Mouse (Mus musculus): ENCODE measurements at regions not wholly inside any gene's neighbourhood (a gene's known extent, or its start where the extent isn't known, plus 50 kb on each side); places are given as distances from the start of the nearest gene placed in this dataset.

DNA sequence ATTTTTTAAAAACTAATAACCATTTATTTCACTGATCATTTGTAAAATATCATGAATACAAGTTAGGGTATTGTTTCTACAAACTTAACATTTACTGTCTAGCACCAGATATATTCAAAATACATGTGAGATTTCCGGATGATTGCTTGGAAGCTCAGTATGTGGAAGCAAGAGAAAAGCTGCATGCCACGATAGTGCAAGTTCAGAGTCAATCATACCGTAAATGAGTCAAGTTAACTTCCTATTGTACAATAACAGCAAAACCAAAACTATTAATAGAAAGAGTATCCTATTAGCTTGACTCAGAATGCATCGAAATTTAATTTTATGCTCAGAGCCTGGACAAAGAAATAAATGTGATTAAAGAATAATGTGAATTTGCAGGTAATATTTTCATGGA, 1284.6 kb upstream of the Cited2 start:
- no peak for DNase-seq

DNA sequence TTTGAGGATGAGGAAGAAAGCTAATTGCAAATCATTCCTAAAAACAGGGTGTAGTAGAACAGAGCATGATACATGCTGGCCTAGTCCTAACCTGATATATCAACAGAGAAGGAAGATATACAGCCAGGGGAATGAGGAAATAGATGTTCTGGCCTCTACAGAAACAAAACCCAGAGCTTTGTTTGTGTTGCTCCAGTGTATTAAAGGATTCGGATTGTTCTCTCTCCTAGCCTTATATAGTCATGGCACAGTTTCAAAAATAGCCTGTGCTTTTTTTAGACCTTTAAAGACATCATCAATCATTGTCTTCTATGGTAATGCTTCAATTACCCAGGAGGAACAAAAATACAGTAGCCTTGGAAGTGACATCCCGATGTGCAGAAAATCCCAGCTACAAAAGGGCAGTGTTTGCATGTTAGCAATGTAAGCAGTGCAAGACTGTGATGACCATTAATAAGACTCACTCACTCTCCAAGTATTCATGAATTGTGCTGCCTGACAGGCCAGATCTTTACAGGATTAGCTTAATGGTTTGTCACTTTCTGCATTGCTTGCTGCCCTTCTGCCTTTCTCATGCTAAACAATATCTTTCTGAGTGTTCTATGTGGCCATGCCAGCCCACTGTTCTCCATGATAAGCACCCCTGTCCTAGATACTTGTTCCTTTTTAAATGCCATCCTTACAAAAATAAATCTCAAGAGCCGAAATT, 1281.9 kb upstream of the Cited2 start:
- no peak for DNase-seq

DNA sequence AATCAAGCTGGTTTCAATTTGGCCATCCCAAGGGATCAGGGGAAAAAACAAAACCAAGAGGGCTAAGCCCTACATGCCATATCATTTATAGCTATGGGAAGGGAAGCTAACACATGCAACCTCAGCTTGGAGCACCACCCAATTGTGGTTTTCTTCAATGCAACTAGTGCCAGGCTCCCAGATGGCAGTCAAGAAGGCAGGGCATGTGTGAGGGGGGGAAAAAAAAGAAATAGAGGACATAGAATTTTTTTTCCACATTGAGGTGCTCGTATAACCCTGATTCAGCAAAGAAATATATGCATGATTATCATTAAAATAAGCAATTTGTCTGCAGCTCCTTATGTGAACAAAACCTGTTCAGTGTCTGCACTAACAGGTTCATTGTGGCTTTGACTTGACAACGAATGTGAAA, 1281.4 kb upstream of the Cited2 start:
- no peak for DNase-seq

DNA sequence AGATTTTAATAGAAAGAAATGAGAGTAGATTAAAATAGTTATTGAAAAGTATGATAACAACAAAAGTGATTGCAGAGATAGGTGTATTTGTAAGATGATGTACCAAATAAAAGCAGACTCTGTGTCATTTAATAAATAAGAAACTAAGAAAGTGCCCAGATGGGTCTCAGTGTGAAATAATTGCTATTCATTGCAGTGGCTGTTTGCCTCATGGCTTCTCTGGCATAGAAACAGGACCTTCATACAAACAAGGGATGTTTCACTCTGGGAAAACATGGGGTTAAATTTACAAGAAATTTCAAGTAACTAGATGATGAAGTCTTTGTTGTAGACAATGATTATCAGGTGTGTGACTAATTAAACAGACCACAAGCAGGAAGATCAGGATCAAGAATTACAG, 1279.1 kb upstream of the Cited2 start:
- no peak for DNase-seq

DNA sequence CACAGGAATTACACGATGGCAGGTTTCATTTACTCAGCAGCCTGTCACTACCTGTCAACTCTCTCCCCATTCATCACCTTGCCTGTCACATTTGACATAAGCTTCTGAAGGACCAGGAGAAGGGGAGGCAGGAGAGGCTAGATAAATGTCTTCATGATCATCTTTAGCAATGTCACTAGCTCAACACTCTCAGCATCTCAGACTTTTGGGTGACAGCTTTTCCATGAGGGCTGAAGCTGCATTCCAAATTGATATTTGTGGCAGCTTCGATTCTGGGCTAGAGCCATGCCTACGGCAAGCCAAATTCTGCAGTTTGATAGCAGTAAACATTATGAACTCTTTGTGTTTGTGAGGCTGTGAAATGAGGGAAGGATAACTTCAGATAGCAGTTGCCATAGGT, 1255.1 kb upstream of the Cited2 start:
- DNase-seq, result no peak

DNA sequence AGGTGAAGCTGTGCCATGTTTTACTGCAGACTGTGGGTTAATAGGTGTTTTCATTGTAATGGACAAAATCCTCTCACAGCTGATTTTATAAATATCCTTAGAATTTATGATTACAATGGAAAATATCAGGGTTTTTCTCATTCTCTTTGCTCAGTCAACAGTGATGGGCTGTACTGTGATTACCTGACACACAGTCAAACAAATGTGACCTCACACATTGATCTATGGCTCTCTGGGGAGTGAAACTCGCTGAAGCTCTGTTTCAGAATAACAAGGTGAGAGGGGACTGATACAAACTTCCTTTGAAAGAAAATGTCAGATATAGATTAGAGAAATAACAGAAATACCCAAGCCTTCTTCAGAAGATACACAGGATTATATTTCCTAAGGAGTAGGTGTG, 1253.3 kb upstream of the Cited2 start:
- DNase-seq, result no peak

DNA sequence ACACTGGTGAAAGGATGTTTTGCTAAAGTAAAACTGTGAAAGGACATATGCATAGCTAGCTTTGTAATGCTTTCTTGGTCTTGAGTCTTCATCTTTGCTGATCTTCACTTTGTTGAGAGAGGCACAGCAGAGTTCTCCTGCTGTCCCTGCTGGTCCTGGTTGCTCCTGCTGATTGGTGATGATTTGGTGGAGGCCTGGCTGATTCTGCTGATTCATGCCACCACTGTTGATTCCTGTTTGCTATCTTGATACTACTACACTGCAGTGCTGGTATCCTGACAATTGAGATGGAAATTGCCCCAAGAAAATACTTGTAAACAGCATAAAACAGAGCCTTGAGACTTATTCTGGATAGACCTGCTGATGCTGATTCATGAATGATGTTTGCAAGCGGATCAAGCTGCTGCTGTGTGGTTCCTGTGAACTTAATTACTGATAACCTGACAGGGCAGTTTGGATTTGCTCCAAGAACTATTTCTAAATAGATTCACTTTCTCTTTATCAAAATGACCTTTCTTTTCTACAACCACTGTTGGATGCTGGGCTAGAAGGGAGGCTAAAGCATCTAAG, 1249.0 kb upstream of the Cited2 start:
- DNase-seq, result no peak

DNA sequence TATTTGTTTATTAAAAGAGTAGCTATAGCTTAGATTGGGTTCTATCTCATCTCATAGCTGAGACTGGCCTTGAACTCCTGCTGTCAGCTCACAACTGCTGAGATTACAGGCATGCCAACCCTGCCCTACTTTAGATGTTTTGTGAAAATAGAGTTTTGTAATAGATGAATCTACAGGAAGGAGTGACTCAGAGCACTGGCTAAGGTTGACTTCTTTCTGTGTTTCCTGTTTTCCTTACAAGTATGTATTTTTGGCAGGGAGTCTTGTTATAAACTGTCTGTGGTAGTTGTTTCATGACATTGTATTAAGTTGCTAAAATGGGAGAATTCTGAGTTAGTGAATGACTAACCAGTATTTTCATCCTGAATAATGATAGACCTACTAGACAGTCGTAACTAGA, 1224.4 kb upstream of the Cited2 start:
- DNase-seq, result no peak

DNA sequence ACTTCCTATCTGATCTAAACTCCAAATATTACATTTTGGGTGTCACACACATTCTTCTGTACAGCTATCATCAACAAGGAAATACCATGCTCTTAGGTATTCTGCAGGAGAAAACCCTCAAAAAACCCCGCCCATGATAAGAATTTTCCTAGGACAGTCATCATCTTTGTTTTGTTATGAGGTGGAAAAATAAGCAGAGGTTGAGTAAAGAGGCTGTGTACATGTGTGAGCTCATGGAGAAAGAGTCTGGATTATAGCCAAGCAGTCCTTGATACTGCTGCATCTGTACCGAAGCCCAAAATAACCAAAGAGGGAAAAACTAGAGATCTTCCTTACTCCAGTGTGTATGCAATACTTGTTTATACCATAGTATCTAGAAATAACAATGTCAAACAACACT, 1215.3 kb upstream of the Cited2 start:
- DNase-seq, result no peak

DNA sequence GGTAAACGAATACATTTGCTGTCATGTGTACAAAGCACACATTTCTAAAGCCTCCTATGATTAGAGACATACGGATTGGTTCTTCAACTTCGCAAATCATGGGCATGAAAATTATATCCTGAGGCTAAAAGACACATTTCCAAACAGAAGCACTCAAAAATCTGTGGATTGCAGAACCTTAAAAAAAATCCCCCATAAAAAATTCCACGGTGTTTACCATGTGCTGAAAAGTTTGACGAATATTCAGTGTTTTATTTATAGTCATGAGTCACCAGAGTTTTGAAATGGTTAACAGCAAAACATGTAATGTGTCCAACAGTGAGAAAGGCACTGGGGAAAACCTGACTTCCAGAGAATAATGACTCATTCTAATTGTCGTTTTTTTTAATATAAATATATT, 1214.9 kb upstream of the Cited2 start:
- DNase-seq, result no peak

DNA sequence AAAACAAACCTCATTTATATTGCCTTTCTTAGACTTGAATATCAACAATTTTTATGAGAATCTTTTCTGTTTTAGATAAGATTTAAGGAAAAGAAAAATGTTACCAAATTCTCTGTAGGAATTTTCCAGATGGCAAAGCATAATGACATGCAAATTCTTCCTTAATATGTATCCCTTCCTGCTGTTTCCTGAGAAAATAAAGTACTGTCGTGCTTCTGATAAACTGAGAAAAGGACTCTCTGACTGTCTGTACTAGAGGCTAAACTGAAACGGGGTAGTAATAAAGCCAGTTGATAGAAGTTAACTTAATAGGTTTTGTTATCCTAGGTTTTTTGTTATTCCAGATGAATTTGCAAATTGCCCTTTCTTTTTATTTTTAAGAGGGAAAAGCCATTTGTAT, 1208.4 kb upstream of the Cited2 start:
- no peak for DNase-seq

DNA sequence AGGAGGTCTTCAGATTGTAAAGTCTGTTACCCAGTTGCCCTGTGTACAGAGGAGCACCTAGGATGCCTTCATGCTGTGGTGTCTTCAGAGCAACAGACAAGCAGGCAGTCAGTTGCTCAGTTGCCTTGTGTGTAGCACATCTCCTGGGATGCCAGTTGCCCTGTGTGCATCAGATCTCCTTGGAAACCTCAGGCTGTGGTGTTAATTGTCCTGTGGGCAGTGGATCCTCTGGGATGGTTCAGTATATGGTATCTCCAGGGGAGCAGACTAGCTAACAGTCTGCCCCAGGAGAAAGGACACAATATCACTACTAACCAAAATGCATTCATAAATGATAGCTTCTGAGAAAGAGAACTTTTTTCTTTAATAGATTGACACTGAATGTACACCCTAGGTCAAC, 1201.1 kb upstream of the Cited2 start:
- no peak for DNase-seq

DNA sequence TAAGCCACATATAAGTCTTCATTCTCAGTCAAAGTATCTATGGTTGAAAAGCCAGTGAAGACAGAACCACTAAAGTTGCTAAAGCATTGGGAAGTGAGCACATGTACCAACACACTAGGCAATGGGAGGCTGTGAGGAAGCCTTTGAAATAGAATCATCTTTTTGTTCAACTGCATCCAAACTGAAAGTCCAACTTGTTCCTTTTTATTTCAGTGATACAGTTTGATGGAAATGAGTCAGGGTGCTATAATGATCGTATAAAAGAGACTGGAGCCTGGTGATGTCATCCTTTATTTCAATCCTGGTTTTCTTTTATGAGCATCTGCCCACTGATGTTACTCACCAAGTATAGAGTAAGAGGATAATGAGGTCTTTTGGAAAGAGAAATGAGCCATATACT, 1198.9 kb upstream of the Cited2 start:
- DNase-seq, result no peak

DNA sequence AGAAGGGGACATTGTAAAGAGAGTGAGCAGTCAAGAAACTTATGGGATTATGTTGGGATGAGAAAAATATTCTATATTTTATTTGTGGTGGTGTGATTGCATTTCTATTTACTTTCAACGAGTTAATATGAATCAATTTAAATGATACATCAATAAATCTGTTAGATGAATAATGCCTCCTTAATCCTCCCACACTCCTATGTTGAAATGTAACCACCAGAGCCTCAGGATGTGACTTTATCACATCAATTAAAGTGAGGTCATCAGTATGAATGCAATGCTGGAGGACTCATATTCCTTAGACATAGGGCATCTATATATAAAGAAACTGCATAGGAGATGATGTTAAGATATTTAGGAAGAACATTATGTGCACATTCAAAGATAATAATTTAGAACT, 1195.3 kb upstream of the Cited2 start:
- DNase-seq, result no peak

DNA sequence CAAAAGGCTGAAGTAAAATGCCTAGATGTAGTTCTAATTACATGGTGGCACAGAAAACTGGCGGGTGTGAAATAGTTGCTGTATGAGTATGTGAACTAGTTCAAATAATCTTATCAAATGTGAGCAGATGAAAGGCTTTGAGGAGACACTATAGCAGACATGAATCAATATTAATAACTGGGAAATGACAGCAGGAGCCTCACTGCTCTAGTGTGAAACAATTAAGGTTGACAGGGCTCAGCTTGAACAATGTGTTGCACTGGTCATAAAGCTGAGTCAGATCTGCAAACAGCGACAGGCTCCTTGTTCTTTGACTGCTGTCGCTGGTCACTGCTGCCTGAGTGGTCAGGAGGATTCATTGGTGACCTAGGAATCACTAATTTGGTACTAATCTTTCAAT, 1185.4 kb upstream of the Cited2 start:
- DNase-seq, result no peak

DNA sequence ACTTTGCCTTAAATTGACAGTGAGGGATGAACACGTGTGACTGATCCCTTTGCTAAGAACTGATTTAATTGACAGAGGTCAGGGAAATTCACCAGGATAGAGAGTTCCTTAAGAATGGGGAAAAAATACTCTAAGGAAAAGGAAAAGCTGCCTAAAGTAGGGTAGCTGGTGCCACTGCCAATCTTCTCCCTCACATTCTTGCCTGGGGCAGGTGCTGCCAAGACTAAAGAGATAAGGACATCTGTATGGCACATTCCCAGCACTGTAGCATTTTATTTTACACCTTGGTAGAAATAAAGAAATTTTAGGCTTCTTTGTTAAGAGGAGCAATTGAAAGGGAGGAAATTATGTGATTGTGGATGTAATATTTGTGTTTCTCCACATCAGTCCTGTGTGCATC, 1184.6 kb upstream of the Cited2 start:
- DNase-seq, result no peak

DNA sequence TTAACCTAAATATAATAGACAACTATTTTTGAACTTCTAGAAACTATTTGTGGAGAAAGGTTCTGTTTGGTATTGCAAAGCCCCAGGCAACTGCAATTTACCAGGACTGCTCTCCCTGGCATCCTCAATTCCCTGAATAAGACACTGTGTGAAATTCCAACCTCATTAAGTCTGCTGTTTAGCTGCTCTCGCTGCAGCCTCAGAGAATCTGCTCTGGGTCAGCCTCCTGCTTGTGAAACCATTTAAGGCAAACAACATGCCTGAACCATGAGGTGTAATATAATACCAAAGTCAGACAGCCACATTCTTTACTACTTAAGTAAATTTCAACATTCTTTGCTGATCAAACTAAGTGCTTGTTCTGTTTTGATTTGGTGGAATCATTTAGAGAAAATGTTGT, 1177.6 kb upstream of the Cited2 start:
- peak in 1 of 2 experiments; percentile 24 for DNase-seq

DNA sequence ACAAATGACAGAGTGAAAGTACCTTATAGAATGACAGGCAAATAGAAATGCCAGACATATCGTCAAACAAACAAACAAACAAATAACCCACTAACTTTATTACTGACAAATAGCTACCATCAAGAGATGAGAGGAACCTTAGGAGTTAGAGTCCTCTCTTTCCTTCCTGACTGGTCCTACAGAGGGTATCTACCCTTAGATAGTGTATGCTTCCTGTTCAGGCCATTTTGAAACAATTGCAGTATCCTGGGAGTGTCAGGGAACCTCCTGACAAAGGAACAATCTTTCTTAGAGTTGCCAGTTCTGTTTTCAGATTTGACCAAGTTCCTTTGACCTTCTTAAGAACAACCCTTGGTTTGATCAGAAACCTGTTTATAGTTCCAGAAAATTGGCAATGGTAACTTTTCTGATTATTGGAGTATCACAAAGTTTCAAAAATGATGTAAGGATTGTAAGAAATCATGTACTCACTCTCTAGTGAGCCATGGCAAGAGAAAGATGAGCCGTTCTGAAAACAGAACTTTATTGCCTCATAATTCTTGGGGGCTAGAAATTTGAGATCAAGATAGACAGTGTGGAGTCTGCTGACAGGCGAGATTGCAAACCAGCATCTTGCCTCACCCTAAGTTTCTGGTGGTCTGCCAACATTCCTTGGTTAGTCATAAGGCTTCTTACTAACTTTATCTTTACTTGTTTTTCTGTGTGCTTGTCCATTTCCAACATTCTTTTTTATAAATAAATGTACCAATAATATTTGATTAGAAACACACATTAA, 1170.0 kb upstream of the Cited2 start:
- no peak for DNase-seq

DNA sequence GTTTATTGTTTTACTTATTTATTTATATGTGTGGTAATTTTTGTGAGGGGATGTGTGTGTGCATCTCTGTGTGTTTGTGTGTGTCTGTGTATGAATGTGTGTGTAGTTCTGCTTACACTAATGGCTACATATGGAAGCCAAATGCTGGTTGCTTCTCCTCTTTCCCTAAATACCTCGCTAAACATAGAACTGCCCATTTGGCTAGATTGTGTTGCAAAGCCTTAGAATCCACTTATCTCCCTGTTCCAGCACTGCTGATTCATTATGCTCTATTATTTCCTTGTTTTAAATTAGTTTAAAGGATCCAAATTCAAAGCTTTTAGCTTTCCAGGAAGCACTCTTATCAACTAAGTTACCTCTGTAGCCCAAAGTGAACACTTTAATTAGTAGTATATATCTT, 1148.5 kb upstream of the Cited2 start:
- no peak for DNase-seq

DNA sequence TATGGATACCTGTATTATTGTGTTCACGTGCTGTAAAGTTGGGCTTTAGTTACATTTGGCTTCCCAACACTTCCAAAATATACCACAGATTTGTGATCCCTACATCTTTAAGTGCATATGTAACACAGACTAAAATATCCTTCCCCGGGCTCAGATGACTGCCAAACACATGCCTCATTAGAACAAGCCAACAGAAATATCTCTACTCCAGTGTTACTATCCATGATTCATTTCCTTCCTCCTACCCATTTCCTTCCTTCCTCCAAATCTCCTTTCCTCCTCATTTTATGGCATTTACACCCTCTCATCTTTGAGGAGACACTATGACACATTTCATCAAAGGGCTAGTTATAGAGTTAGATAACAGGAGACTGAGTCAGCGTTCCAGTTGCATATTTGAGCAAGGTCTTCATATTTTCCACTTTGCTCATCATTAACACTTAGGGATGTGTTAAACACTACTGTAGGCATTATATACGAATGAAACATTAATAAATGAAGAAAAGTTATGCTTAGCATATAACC, 1144.4 kb upstream of the Cited2 start:
- no peak for DNase-seq

DNA sequence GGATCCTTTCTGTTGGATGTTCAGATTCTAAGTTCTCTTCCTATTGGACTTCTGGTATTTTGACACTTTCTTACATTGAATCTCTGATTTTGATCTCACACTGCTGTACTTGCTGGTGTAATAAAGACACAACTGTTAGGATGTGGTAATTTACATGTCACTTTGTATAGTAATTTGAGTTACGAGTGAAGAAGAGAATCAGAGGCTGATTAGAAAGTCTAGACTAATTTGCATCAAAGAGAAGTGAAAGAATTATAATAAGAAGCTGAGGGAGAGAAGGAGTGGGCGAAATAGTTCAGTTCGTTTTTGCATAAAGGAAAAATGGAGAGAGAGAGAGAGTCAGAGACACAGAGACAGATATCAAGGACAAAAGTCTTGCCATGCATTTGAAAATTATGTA, 1142.8 kb upstream of the Cited2 start:
- no peak for DNase-seq

DNA sequence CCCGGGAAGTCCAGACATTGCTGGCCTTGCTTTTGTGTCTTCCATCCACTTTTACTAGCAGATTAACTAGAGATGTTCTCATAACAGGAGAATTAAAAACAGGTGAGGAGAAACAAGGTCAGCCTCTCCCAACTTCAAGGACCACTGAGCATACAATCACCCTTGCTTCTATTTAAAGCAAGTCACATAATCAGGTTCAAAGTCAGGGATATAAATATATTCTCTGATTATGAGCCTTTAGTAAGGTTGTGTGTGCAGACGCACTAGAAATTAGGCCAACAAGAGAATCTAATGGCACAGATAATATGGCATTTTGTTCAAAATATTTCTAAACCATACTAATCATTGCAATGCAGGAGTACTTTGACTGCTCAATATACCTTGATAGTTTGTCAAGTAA, 1134.2 kb upstream of the Cited2 start:
- DNase-seq, result no peak

DNA sequence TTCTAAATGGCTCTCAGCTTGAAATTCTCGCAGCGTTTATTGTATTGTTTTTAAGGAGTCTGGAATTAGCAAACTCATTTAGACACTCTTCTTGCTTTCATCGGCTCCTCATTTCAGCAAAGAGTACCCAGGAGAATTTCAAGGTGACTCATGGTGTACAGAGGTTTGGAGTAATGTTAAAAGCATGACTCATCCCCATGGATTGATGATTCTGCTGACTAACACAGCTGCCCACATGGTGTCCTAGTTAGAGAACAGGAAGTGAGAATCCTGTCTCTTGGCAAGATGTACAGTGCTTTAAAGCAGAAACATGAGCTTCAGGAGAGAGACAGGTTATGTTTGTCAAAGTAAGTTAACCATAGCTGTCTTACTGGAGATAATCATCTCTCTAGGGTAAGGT, 1133.6 kb upstream of the Cited2 start:
- no peak for DNase-seq

DNA sequence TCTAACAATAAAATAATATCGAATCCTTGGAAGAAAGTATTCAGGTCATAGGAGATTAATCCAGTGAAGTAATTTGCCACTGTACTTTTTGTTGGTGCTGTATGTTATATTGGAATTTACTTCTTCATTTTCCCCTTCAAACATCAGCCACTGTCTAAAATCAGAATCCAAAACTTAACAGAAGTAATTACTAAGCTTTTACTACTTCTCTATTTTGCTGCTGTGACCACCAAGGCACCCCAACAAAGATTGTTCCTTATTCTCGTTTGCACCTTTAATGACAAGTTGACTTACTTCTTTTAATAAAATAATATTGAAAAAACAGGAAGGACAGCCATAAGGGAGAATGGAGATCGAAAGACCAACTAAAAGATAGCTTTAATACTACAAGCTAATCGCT, 1130.1 kb upstream of the Cited2 start:
- no peak for DNase-seq
